Mouse (Mus musculus) adrenal gland, adult 10 weeks (tissue): Measurements from ENCODE around the gene Letm1. TPM values are rescaled to one million over a fixed set of nuclear protein-coding genes. Genes with fewer than 3 reads are reported as not detected.

Experiments used
- polyA plus RNA-seq: library from polyadenylated mRNA; stranded (reverse); fragments of 350-450 nt; fragmentation: Illumina TruSeq; extraction: RNeasy Lipid Tissue Mini Kit (QIAGEN cat#74804); gene quantifications from one replicate; pipeline ENCODE4 v1.2.3, GENCODE M21; 2014; ENCODE audit warnings: low read depth, low replicate concordance

Gene Letm1
- 13.2 TPM for polyA plus RNA-seq

GRCm38 (mm10) chr5:33782345-33782998 is at the start of gene Letm1:
Letm1 (minus strand) TSS chr5:33782817.

GRCm38 (mm10) chr5:33819876-33820732 is 37.5 kb upstream of the Letm1 start, which contains the start of gene Nsd2:
Nsd2 (plus strand) TSS chr5:33820725.

GRCm38 (mm10) chr5:33721541-33722265 is 60.9 kb downstream of the Letm1 start, which contains the start of gene Fgfr3:
Fgfr3 (plus strand) TSS chr5:33721674.

Other genes with a start within 250 kb of the Letm1 start
- 7.3 TPM for gene Fam53a, start 153.2 kb downstream of the Letm1 start, polyA plus RNA-seq
- not detected for gene Gm9903, start 152.9 kb downstream of the Letm1 start, polyA plus RNA-seq
- 117 TPM for gene Slbp, start 130.2 kb downstream of the Letm1 start, polyA plus RNA-seq
- gene Tacc3, start 124.7 kb downstream of the Letm1 start, polyA plus RNA-seq = 16.3 TPM
- gene Tmem129, start 124.4 kb downstream of the Letm1 start, polyA plus RNA-seq = 15.0 TPM
- gene Fgfr3, start 61.1 kb downstream of the Letm1 start, polyA plus RNA-seq = 0.23 TPM
- gene Nsd2, start 37.9 kb upstream of the Letm1 start, polyA plus RNA-seq = 76.8 TPM
- gene Nelfa, start 153.6 kb upstream of the Letm1 start, polyA plus RNA-seq = 5.3 TPM
- gene Gm1673, start 200.6 kb upstream of the Letm1 start, polyA plus RNA-seq = not detected
- 1.6 TPM for gene Nat8l, start 213.2 kb upstream of the Letm1 start, polyA plus RNA-seq